11 mouse cellular contexts compared by ENCODE assay signal in genomic region chr16:72444428-72445135, GRCm38 (mm10).
DNase-seq lines count a peak whose midpoint lies in the region; ATAC-seq and TF ChIP-seq lines count a peak whose summit lies in the region.
"Had no signal": no experiment of that assay in that cellular context is flagged by ENCODE, and none has a peak within 500 bp of the region (broad histone marks: within the 10 kb centered on the region; RNA-seq: fewer than 3 reads in every experiment).

No protein-coding gene starts in this region.

- peak; percentile 51 for DNase-seq in lung, postnatal 0 days (ENCODE audit: low spot score)
- DNase-seq in lung, adult 18-20 months = no peak
- peak; percentile 4 for DNase-seq in lung, postnatal 10 days
- no peak for DNase-seq in stomach, postnatal 0 days (ENCODE audit: low spot score)
- no peak for DNase-seq in natural killer cell, adult 2 months (ENCODE audit: low spot score in 2 of 2)
- no peak for DNase-seq in cerebellum, postnatal 25 days
- DNase-seq: B cell, adult 2 months; liver, postnatal 0 days; retina, postnatal 1 day had no signal

- H3K27me3 ChIP-seq in heart, embryonic 16.5 days (ENCODE audit: control insufficient read depth, insufficient read depth, low read length) = no peaks in the 10 kb centered on the region
- no peaks in the 10 kb centered on the region for H3K27me3 ChIP-seq in heart, embryonic 12.5 days (replicated peaks)
- no peaks in the 10 kb centered on the region for H3K27me3 ChIP-seq in lung, postnatal 0 days (replicated peaks; ENCODE audit: insufficient read depth, low read length)
- no peaks in the 10 kb centered on the region for H3K27me3 ChIP-seq in stomach, postnatal 0 days (ENCODE audit: control insufficient read depth, insufficient read depth, low read length)

- H3K4me1 ChIP-seq in heart, embryonic 16.5 days (ENCODE audit: control insufficient read depth, insufficient read depth, low read length) = 0 out of 2 replicates have a peak, but pooled peaks cover 2% of the 10 kb centered on the region
- H3K4me1 ChIP-seq in heart, embryonic 12.5 days (replicated peaks) = no peaks in the 10 kb centered on the region
- no peaks in the 10 kb centered on the region for H3K4me1 ChIP-seq in lung, postnatal 0 days (ENCODE audit: insufficient read depth, low read depth, low read length)
- no peaks in the 10 kb centered on the region for H3K4me1 ChIP-seq in stomach, postnatal 0 days (replicated peaks; ENCODE audit: control insufficient read depth, insufficient read depth)

- TF ChIP-seq EP300 in lung, postnatal 0 days (IDR thresholded peaks at IDR 0.05) = no peak
- no peak for TF ChIP-seq EP300 in stomach, postnatal 0 days (optimal IDR thresholded peaks at IDR 0.05)

- H3K9me3 ChIP-seq in heart, embryonic 16.5 days (replicated peaks; ENCODE audit: control insufficient read depth, low read length) = no peaks in the 10 kb centered on the region
- H3K9me3 ChIP-seq in heart, embryonic 12.5 days (replicated peaks) = no peaks in the 10 kb centered on the region
- H3K9me3 ChIP-seq in lung, postnatal 0 days (ENCODE audit: low read length) = no peaks in the 10 kb centered on the region
- H3K9me3 ChIP-seq in stomach, postnatal 0 days (ENCODE audit: control insufficient read depth, low read length) = no peaks in the 10 kb centered on the region

- H3K4me3 ChIP-seq in heart, embryonic 16.5 days (ENCODE audit: low read length) = no peak overlapping the region
- H3K4me3 ChIP-seq in heart, embryonic 12.5 days = no peak overlapping the region
- peak overlapping the region; percentile 19 for H3K4me3 ChIP-seq in lung, postnatal 0 days (ENCODE audit: low read depth, low read length)
- peak overlapping the region; percentile 12; the same call in 1 of the 2 replicates for H3K4me3 ChIP-seq in stomach, postnatal 0 days (ENCODE audit: low read depth, low read length)

- TF ChIP-seq CTCF in lung, postnatal 0 days (IDR thresholded peaks at IDR 0.05) = no peak
- no peak for TF ChIP-seq CTCF in stomach, postnatal 0 days (IDR thresholded peaks at IDR 0.05; ENCODE audit: low read depth)

- no peak overlapping the region for H3K9ac ChIP-seq in heart, embryonic 16.5 days (ENCODE audit: low read length)
- no peak overlapping the region for H3K9ac ChIP-seq in heart, embryonic 12.5 days
- H3K9ac ChIP-seq in lung, postnatal 0 days (replicated peaks; ENCODE audit: low read depth) = no peak overlapping the region
- no peak overlapping the region for H3K9ac ChIP-seq in stomach, postnatal 0 days (ENCODE audit: low read length)
- H3K9ac ChIP-seq: liver, postnatal 0 days had no signal

- ATAC-seq in heart, embryonic 16.5 days (replicated peaks; ENCODE audit: extremely low read depth, insufficient read depth, low FRiP score) = no peak
- no peak for ATAC-seq in heart, embryonic 12.5 days (ENCODE audit: insufficient number of reproducible peaks, low FRiP score)
- peak; percentile 48 for ATAC-seq in lung, postnatal 0 days
- no peak for ATAC-seq in stomach, postnatal 0 days (ENCODE audit: low FRiP score, low TSS enrichment)
- ATAC-seq: liver, postnatal 0 days had no signal

- H3K4me2 ChIP-seq in heart, embryonic 16.5 days (ENCODE audit: low read depth, low read length) = peak overlapping the region; percentile 12; the same call in 1 of the 2 replicates
- H3K4me2 ChIP-seq in heart, embryonic 12.5 days = no peak overlapping the region
- H3K4me2 ChIP-seq in lung, postnatal 0 days (replicated peaks; ENCODE audit: low read depth, low read length) = peak overlapping the region; percentile 45
- H3K4me2 ChIP-seq in stomach, postnatal 0 days (replicated peaks; ENCODE audit: low read depth) = peak overlapping the region; percentile 27

- no peaks in the 10 kb centered on the region for H3K36me3 ChIP-seq in heart, embryonic 16.5 days (ENCODE audit: control insufficient read depth, insufficient read depth)
- H3K36me3 ChIP-seq in heart, embryonic 12.5 days = no peaks in the 10 kb centered on the region
- no peaks in the 10 kb centered on the region for H3K36me3 ChIP-seq in lung, postnatal 0 days (ENCODE audit: insufficient read depth, low read length)
- H3K36me3 ChIP-seq in stomach, postnatal 0 days (ENCODE audit: control insufficient read depth, insufficient read depth, low read length) = no peaks in the 10 kb centered on the region

- H3K27ac ChIP-seq in heart, embryonic 16.5 days (ENCODE audit: low read length) = no peak overlapping the region
- H3K27ac ChIP-seq in heart, embryonic 12.5 days (ENCODE audit: poor library complexity, severe bottlenecking) = no peak overlapping the region
- peak overlapping the region; percentile 34; the same call in 1 of the 2 replicates for H3K27ac ChIP-seq in lung, postnatal 0 days (ENCODE audit: low read length)
- no peak overlapping the region for H3K27ac ChIP-seq in stomach, postnatal 0 days (replicated peaks)

- 72% methylated on average over 18 of the region's 18 CpGs for WGBS in heart, embryonic 16.5 days
- WGBS in heart, embryonic 12.5 days = 79% methylated on average over 18 of the region's 18 CpGs
- WGBS in lung, postnatal 0 days = 36% methylated on average over 18 of the region's 18 CpGs
- WGBS in stomach, postnatal 0 days = 45% methylated on average over 18 of the region's 18 CpGs

Comparison
In these comparisons a context has a peak if more than half of its experiments do, and no peak if none do; other contexts are left out.
1. DNase-seq: peak in lung, postnatal 0 days (single experiment) and lung, postnatal 10 days (single experiment); none in lung, adult 18-20 months (0 of 2), stomach, postnatal 0 days (single experiment), natural killer cell, adult 2 months (0 of 2) and cerebellum, postnatal 25 days (0 of 2).
2. H3K4me3 ChIP-seq: peak in lung, postnatal 0 days (single experiment) and stomach, postnatal 0 days (single experiment); none in heart, embryonic 16.5 days (single experiment) and heart, embryonic 12.5 days (single experiment).